Mouse (Mus musculus) spleen, postnatal 14 days (tissue): ENCODE results near the gene Slc22a1.
"Not testable (repeated sequence)": the region's sequence is repeated elsewhere in the genome, so short reads cannot be mapped to it uniquely, and the experiment has no call there.

Source experiments
- DNase-seq, 2 experiments: peaks; one replicate each; pipeline ENCODE4 v3.0.0; 2021 to 2022; ENCODE audit warnings: low spot score in 2 of 2

The Slc22a1 gene

DNA sequence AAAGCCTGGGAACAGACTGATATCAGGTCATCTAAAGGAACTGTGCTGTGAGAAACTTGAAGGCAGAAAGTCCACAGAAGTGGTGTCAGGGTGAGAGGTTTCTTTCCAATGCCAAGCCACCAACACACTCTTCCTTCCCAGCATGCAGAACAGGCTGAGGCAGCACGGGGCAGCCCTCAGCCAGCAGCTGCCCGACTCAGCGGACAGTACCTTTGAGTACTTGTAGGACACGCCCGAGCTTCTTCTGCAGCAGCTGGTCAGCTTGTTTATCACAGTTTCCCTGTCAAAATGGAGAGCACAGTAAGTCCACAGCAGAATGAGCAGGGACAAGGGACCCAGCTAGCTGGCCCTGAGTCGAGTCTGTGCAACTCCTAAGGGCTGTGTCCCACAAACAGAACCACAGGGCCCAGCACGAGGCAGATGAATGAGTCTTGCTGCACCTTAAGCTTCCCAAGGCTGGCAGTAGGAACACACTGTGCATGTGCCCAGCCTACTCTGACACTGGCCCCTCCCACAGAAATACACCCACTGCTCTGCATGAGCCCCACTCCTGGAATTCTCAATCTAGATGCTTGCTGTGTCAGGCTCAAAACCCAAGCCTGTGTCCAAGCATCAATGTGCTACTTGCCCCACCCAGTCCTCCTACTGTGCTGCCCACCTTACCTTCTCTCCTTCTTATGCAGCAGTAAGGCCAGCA, 9.4 kb upstream of the Slc22a1 start:
- DNase-seq = no peak

DNA sequence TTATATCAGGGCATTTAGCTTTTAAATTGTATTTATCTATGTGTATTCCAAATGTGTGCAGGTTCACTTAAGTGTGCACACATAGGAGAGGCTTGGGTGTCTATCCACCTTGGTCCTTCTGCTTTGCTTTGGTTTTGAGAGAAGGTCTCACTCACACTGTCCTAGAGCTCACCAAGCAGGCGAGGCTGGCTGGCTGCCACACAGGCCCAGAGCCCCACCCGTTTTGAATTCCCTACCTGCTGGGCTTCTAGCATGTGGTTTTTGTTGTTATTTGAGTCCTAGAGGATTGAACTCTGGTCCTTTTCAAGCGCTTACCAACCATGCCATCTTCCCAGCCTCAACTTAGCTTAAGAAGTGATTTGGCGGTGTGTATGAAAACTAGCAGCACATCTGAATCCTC, 8.8 kb upstream of the Slc22a1 start:
- no peak for DNase-seq

DNA sequence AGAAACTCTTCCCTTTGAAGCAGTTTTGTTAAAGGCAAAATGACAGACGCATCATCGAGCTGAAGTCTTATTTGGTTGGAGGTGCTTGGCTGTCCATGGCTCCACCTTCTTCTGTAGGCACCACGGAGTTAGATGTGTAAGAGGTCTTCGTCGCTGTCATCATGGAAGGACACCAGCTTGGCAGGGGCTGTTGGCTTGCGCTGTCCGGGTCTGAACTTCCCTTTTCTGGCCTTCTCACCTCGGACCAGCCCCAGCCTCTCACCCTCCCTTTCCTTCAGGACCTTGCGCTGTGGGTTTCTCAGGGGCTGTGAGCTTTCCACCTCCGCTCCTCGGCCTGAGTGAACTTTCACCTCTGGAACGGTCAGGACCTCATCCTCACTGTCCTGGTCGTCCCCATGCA, 8.0 kb upstream of the Slc22a1 start:
- DNase-seq = no peak

DNA sequence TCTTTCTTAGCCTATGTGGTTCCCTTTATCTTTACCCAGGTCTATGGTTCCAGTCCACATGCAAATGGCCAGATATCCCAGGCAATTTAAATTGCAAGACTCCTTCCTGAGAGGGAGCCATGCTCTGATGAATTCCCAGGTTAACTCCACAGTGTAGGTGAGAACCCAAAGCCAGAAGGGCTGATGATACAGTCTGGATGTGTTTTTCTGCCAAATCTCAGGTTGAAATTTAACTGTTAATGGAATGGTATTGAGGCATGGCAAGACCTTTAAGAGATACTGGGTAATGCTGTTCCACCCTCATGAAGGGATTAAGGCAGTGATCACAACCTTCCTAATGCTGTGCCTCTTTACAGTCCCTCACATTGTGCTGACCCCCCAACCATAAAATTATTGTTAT, 2.6 kb upstream of the Slc22a1 start:
- DNase-seq = no peak

DNA sequence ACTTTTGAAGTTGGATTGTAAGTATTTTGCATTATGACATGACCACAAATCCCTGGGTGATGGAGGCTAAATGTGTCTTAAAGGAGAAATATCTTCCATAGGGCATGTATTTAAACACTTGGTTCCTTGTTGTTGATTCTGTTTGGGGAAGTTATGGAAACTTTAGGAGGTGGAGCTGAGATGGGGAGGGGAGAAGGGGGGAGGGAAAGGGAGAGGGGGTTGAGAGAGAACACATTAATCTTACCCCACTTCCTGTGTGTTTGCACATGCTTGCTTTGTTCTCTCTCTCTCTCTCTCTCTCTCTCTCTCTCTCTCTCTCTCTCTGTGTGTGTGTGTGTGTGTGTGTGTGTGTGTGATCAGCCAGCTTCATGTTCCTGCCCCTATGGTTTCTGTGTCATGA, 1.5 kb upstream of the Slc22a1 start:
- DNase-seq = no peak

DNA sequence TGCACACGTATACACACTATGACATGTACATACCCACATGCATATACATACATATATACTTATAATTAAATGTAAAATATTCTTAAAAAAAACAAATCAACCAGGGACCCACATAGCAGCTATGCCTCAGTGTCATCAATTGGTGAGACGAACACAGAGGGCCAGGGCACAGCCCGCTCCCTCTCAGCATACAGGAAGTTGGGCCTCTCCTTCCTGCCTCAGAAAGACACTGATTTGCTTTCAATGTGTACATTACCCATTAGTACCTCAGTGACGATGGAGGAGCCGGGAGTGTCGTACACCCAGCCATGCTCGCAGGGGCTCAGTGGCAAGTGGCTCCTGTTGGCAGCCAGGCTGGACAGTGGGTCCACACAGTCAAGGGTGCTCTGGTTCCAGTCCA, 649 bp downstream of the Slc22a1 start:
- DNase-seq = not testable (repeated sequence)

DNA sequence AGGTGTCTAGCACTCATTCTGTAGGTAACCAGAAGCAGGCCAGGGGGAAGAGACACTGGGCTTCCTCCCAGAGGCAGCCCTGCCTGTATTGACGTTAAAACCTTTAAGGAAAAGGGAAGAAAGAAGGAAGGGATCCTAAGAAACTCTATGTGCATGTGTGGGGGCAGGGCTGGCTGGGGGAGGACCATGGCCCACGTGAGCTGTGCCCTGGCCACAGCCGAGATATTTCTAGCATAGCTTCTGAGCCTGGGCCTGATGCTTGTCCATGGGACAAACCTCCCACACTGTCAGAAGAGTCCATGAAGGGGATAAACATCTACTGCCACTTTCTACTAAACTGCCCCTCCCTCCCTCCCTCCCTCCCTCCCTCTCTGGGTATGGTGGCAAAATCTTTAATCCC, 1.8 kb downstream of the Slc22a1 start:
- no peak for DNase-seq

DNA sequence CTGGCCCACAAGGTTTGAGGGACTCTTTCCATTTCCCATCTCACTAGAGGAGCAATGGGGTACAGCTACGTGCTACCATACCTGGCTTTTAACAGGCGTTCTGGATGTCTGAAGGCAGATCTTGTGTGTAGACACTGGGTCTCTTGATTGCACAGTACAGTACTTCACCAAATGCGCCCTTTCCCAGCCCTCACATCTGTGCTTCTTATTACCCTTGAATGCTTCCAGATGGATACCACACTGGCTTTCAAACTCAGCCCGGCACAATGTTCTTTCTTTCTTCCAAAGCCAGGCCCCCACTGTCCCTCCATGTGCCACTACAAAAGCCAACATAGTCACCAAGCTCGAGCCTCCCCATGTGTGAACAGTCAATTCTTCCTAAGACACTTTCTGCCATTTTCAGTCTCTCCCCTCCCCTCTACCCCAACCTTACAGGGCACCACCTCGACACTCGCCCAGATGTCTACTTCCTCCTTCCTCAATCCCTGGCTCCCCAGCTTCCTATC, 3.3 kb downstream of the Slc22a1 start:
- no peak for DNase-seq

DNA sequence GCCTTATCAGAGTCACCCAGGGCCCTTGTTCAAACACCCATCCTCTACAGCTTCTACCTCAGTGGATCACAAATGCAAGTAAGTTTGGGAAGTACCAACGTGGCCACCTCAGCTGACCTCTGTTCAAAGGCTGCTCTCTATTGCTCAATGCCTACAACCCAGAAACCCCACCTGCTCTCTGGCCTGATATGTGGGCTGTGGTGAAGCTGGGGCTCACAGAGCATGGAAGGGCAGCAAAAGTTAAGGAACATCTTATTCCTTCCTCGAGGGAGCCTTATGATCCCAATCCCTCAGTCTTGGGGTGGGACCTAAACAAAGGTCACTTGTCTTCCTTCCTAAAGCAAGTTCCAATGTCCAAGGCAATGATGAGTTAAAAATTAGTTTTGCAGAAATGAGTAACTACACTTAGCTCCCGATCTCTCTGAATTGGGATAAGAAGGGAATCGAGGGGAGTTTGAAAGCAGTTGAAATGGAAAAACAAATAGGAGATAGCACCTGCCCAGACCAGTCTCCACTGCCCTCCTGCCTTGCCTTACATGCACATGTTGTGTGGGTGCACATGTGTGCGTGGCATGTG, 4.5 kb downstream of the Slc22a1 start:
- DNase-seq = no peak

DNA sequence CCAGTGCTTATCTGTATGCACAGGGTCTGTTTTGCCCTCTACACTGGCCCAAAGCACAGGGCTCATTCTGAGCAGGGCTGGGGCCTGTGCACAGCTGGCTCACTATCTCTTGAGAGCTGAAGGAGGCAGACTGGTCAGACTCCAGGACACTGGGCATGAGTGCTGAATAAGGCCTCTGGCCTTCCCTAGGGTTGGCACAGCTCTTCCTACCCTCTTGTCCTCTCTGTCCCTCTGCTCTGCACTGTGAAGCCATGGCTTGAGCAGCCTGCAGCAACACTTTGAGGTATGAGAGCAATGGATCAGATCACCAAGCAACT, 6.3 kb downstream of the Slc22a1 start:
- no peak for DNase-seq

DNA sequence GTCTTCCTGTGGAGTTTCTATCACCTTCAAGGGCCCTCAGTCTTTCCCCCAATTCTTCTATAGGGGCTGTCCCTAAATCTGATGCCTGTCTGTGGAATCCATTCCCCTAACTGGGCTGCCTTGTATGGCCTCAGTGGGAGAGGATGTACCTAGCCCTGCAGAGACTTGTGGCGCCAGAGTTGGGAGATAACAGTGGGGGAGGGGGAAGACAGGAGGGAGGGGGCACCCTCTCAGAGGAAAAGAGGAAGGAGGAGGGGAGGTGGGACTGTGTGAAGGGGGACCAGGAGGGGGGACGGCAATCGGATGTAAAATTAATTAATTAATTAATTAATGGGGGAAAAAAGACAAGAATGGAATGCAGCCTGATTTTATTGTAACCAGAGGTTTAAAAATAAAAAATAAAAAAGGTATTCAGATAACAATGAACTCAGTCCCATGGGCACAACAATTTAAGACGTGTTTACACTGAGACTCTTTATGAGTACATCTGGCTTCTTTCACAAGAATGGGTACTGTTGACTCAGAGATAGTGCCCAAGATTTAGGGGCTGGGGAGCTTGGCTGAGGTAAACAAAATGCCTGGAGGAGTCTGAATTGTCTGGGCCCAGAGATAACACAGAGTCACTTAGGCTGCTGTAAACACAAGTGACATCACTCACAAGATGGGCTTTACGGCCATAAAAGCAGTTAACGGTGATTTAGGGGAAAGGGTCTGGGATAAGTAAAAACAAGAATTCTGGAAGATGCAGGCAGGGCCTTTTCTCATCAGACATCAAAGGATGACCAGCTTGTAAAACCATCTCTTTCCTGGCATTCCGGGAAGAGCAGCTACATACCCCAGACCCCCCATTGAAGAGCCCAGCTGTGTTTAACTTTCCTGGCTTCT, 6.9 kb downstream of the Slc22a1 start:
- DNase-seq = no peak

DNA sequence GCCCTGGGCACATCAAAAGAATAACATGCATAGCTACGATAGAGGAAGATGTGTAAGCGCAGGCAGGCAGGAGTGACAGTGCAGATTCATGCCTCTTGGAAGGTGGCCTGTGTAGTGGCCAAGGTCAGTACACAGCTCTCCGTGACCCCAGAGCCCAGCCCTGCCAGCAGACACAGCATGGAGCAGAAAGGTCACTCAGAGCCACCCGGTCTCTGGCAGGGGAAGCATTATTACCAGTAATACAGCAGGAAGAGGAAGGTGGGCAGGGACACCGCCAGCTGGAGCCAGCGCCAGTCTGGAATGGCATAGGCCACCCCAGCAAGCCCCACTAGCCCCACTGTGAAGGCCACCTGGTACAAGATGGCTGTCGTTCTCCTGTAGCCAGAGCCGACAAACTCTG, 11.5 kb downstream of the Slc22a1 start:
- no peak for DNase-seq

DNA sequence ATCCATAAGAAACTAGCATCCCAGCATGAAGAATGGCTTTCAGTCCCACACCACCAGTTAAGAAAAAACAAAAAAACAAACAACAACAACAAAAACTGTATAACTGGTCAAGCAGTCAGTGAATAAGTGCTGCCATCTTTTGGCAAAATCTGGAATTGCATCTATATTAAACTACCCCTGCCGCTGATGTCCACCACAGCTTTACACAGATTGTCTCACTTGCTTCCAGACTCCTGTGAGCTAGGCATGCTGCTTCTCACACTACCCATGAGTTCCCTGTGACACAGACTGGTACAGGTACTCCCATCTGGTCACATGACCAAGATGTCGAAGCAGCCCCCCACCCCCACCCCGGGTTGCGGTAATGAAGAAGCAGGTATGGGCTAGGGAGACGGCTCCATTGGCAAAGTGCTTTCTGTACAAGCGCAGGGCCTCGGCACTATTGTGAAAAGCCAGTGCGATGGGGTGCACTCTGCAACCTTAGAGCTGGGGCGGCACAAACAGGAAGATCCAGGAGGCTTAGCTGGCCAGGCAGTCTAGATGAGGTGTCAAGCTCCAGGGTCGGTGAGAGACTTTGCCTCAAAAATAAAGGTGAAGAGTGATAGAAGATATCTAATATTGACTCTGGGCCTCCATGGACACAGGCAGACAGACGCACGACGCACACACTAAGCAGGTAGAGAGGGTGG, 14.9 kb downstream of the Slc22a1 start:
- DNase-seq = no peak

DNA sequence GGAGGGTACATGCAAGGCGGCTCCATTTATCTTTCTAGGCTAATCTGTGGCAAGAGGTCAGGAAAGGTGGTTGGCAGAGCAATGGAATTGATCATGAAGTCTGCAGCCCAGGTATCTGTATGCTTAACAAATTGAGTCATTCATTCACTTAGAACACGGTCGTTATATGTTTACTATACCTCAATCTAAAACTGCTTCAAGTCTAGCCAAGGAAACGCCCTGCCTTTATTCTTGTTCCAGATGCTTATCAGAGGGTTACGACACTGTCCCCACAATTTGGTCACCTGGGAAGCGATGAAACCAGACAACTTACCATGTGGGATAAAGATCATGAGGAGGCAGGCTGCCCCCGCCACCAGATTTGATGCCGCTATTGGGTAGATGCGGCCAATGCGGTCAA, 16.4 kb downstream of the Slc22a1 start:
- DNase-seq = no peak

DNA sequence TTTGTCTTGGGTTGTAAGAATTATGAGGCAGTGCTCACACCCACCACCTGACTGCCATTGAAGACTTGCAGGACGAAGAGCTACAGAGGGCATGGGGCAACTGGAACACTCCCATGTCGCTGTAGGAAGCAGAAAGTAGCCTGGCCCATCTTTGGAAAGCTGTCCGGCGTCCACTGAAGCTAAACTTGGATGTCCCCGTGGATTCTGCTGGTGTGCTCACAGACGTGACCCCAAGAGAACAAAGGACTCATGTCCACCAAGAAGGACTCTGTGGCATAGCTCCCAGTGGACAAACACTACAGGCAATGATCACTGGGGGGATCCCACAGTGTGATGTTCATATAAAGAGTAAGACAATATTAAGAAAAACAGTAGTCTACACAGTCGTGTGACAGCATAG, 16.8 kb downstream of the Slc22a1 start:
- no peak for DNase-seq

DNA sequence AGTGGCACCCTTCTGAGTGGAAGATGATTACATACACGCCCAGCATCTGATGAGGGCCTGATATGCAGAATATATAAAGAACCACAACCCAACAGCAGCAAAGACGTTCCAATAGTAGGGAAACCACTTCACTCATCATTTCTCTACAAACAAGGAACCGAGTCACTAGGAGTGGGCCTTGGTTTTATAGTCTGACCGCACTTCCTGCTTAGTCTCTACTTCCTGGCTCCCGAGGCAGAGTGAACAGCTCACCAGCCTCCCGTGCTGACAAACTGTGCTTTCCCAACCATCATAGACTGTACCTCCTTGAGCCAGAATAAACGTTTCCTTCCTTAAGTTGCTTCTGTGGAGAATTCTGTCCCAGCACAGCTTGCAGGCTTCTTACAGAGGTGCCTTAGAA, 19.8 kb downstream of the Slc22a1 start:
- no peak for DNase-seq

DNA sequence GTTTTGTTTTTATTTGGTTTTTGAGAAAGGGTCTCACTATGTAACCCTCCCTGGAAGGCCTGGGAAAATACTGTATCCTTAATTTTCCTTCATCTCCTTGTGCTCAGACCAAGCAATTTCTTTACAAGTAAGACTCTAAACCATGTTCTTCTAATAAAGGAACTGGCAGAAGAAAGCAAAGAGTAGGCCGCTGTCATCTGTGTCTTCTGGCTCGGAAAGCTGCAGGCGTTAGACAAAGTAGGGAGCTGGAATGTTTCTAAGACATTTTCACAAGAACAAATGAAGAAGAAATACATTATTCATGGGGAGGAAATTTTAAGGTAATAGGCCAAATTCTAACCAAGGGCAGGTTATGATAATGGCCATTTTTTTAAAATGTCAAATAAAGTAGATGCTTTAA, 21.6 kb downstream of the Slc22a1 start:
- DNase-seq = no peak

DNA sequence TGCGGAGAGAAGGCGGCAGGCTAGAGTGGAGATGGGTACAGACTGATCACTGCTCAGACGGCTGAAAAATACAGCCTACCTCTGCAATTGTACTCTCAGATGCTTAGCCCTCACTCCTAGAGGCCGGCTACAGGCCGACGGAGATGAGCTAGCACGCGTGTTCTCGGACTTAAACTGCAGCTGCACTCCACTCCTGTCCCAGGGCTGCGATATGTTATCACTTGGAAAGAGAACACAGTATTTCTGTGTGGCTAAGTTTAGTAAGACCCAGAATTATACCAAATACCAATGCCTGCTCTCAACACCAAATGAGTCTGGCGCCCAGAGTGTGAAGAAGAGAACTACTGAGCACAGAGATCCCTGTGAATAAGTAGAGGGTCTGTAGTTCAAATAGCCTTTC, 23.0 kb downstream of the Slc22a1 start:
- no peak for DNase-seq

DNA sequence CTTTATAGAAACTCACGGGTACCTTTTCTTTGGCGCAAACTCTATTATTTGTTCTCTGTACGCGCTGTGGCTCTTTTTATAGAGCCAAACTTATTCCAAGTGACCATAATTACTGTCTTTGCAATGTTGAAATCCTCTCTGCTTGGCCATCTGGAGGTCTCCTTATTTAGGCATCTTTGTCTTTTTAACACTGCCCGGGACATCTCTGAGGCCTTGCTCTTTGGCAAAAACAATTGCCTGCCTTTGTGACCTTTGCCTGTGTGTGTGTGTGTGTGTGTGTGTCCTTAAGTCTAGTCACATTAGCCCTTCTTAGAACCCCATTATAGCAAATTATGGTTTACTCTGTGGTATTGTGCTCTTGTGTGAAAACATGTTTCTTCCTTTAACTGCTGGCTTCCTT, 30.2 kb downstream of the Slc22a1 start:
- DNase-seq = no peak

DNA sequence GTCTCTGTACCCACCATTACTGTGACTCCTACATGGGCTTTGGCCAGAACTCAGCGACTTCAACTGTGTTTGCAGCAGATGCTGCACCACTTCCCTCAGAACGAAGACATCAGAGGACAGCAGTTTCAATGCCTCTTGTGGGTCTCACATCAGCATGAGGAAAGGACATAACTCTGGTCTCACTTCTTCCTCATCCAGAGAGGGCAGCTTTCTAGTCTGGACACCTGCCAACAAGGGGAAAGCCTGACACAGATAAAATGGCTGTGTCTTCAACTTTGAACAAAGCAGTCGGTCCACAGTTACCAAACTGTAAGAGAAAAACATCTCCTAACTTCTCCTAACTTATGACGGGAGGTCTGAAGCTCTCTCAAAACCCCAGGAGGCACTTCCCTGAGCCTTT, 34.5 kb downstream of the Slc22a1 start:
- no peak for DNase-seq

DNA sequence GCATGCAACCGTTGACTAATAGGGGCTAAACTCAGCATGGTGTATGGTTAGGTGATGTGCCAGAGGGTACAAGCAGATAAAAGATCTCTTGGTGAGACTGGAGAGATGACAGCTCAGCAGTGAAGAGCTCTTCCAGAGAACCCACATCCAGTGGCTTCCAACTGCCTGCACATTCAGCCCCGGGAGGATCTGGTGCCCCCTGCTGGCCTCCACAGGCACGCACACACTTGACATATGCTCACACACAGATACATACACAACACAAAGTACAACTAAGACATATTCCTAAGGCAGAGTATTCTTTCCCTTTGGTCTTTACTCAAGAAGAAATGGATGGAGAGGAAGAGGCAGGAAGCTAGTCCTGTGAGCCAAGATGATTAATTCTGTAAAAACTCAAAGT, 36.0 kb downstream of the Slc22a1 start:
- no peak for DNase-seq

DNA sequence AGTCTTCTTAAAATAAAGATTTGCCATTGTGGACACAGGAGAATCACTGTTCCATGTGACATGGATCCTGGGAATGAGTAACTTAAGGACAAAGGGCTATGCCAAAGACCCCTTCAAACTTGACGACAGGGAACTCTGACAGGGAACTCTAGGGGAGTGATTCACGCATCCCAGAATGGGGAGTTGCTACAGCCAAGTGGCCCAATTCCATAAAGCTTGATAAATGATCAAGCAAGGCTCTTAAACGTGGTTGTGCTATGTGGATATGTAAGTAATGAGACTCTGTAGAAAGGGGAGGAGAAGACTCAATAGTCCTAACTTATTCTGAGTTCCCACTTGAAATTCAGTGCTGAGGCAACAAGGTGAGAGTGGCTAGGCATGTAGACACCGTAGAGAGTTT, 40.8 kb downstream of the Slc22a1 start:
- DNase-seq = no peak
